Mouse (Mus musculus): ENCODE measurements around the gene Mfap2. TPM values are rescaled to one million over a fixed set of nuclear protein-coding genes. Genes with fewer than 3 reads are reported as not detected.
A peak's percentile ranks its signal among the peaks of the same experiment; 100 is the strongest.

Mfap2 gene
- polyA plus RNA-seq, 1 experiment from 2014 or later: 279 TPM

DNA sequence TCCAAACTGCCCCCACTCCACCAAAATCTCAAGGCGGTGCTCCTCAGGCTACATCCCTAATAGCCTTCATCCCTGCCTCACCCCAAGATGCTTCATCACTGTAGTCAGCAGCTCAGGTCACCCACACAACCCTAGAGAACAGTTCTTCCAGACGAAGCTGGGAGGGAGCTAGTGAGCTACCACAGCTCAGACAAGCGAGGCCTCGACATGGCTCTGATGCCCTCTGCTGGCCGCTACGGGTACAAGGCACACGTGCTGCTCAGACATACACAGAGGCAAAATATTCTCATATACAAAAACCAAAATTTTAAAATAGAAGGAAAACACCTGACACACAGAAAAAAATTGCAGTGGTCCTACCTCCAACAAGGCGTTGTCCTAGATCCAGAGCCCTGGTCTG, 54.9 kb downstream of the Mfap2 start:
- no peak overlapping the region for H3K4me2 ChIP-seq (ENCODE audit: low read depth)
- H3K9me3 ChIP-seq (ENCODE audit: control insufficient read depth, low read length): no peaks in the 10 kb centered on the region
- no peak overlapping the region for H3K9ac ChIP-seq (ENCODE audit: low read length)
- peaks cover 24% of the 10 kb centered on the region for H3K36me3 ChIP-seq (ENCODE audit: control insufficient read depth, insufficient read depth, low read length)
- no peaks in the 10 kb centered on the region for H3K27me3 ChIP-seq (ENCODE audit: control insufficient read depth, insufficient read depth, low read length)
- no peaks in the 10 kb centered on the region for H3K4me1 ChIP-seq (ENCODE audit: control insufficient read depth, insufficient read depth, low read length)
- DNase-seq (ENCODE audit: low spot score) (peak; percentile 87), ATAC-seq (ENCODE audit: insufficient read depth, low FRiP score, low TSS enrichment) (0 out of 2 replicates have a peak, but pooled peaks have one; percentile 8)
- H3K27ac ChIP-seq (ENCODE audit: low read depth, low read length): no peak overlapping the region
- no peak overlapping the region for H3K4me3 ChIP-seq (ENCODE audit: low read depth, low read length)
- WGBS: 3% methylated on average over 8 of the region's 8 CpGs

Other genes starting within 250 kb of the Mfap2 start
- 0.09 and 0.50 TPM in 2 replicates for gene Padi4, start 236.2 kb upstream of the Mfap2 start, polyA plus RNA-seq (2014; fragmentation: Nextera tagmentation; extraction: Ambion mirVana)
- gene Padi3, start 199.8 kb upstream of the Mfap2 start, polyA plus RNA-seq (2014; fragmentation: Nextera tagmentation; extraction: Ambion mirVana): not detected in 2 replicates
- gene Padi1, start 164.6 kb upstream of the Mfap2 start, polyA plus RNA-seq (2014; fragmentation: Nextera tagmentation; extraction: Ambion mirVana): 0.22 TPM in 1 of 2 replicates, not detected in the other
- 1.1 and 1.7 TPM in 2 replicates for gene Padi2, start 104.1 kb upstream of the Mfap2 start, polyA plus RNA-seq (2014; fragmentation: Nextera tagmentation; extraction: Ambion mirVana)
- 408 and 418 TPM in 2 replicates for gene Sdhb, start 49.2 kb upstream of the Mfap2 start, polyA plus RNA-seq (2014; fragmentation: Nextera tagmentation; extraction: Ambion mirVana)
- gene Atp13a2, start 23.5 kb upstream of the Mfap2 start, polyA plus RNA-seq (2014; fragmentation: Nextera tagmentation; extraction: Ambion mirVana): 58.7 and 59.7 TPM in 2 replicates
- 7.9 and 10.3 TPM in 2 replicates for gene Crocc, start 50.1 kb downstream of the Mfap2 start, polyA plus RNA-seq (2014; fragmentation: Nextera tagmentation; extraction: Ambion mirVana)
- 47.7 and 53.0 TPM in 2 replicates for gene Necap2, start 67.9 kb downstream of the Mfap2 start, polyA plus RNA-seq (2014; fragmentation: Nextera tagmentation; extraction: Ambion mirVana)
- not detected in 2 replicates for gene Spata21, start 77.9 kb downstream of the Mfap2 start, polyA plus RNA-seq (2014; fragmentation: Nextera tagmentation; extraction: Ambion mirVana)
- gene Szrd1, start 129.4 kb downstream of the Mfap2 start, polyA plus RNA-seq (2014; fragmentation: Nextera tagmentation; extraction: Ambion mirVana): 30.7 and 32.1 TPM in 2 replicates
- 29.3 and 30.3 TPM in 2 replicates for gene Fbxo42, start 137.5 kb downstream of the Mfap2 start, polyA plus RNA-seq (2014; fragmentation: Nextera tagmentation; extraction: Ambion mirVana)
- gene Rsg1, start 203.5 kb downstream of the Mfap2 start, polyA plus RNA-seq (2014; fragmentation: Nextera tagmentation; extraction: Ambion mirVana): 5.4 and 6.5 TPM in 2 replicates
- gene Arhgef19, start 229.1 kb downstream of the Mfap2 start, polyA plus RNA-seq (2014; fragmentation: Nextera tagmentation; extraction: Ambion mirVana): 1.2 and 2.3 TPM in 2 replicates

Data from neural tube, embryonic 11.5 days (tissue).